Mouse (Mus musculus): ENCODE data around the gene Osbpl10. TPM values are rescaled to one million over a fixed set of nuclear protein-coding genes. Genes with fewer than 3 reads are reported as not detected.
A peak's percentile ranks its signal among the peaks of the same experiment; 100 is the strongest.
"Not testable (repeated sequence)": the region's sequence is repeated elsewhere in the genome, so short reads cannot be mapped to it uniquely, and the experiment has no call there.

Osbpl10 gene
- polyA plus RNA-seq, 1 experiment from 2014 or later, result 2.9 TPM

- not testable (repeated sequence) for H3K36me3 ChIP-seq (ENCODE audit: control insufficient read depth, insufficient read depth, low read length); H3K9me3 ChIP-seq (replicated peaks; ENCODE audit: control insufficient read depth, low read length, poor library complexity, severe bottlenecking); H3K27ac ChIP-seq (ENCODE audit: low read length); ATAC-seq; H3K27me3 ChIP-seq (ENCODE audit: control insufficient read depth, insufficient read depth, low read depth, low read length); H3K4me3 ChIP-seq (ENCODE audit: low read depth, low read length); H3K9ac ChIP-seq (ENCODE audit: low read depth, low read length); H3K4me1 ChIP-seq (ENCODE audit: control insufficient read depth, insufficient read depth, low read length); H3K4me2 ChIP-seq (ENCODE audit: low read length)
- WGBS, result 87% methylated on average over 7 of the region's 7 CpGs
These were observed 12.1 kb upstream of the Osbpl10 start for GRCm38 (mm10) chr9:114966286-114966685.

GRCm38 (mm10) chr9:114977461-114978280, 698 bp upstream of the Osbpl10 start:
- WGBS, result 9% methylated on average over 31 of the region's 31 CpGs
- ATAC-seq, result peak; percentile 76
- Histone ChIP-seq H3K9ac (ENCODE audit: low read depth, low read length) (peak overlapping the region; percentile 92), H3K4me1 (ENCODE audit: control insufficient read depth, insufficient read depth, low read length) (peaks cover 14% of the 10 kb centered on the region; the same call in 1 of the 2 replicates), H3K36me3 (ENCODE audit: control insufficient read depth, insufficient read depth, low read length) (no peaks in the 10 kb centered on the region), H3K27ac (ENCODE audit: low read length) (peak overlapping the region; percentile 83), H3K9me3 (replicated peaks; ENCODE audit: control insufficient read depth, low read length, poor library complexity, severe bottlenecking) (no peaks in the 10 kb centered on the region), H3K4me2 (ENCODE audit: low read length) (peak overlapping the region; percentile 75), H3K27me3 (ENCODE audit: control insufficient read depth, insufficient read depth, low read depth, low read length) (no peaks in the 10 kb centered on the region), H3K4me3 (ENCODE audit: low read depth, low read length) (peak overlapping the region; percentile 86)

- H3K9me3 ChIP-seq (replicated peaks; ENCODE audit: control insufficient read depth, low read length, poor library complexity, severe bottlenecking), result no peaks in the 10 kb centered on the region; the same call in 1 of the 2 replicates
- WGBS, result 72% methylated on average over 6 of the region's 6 CpGs
- H3K27ac ChIP-seq (ENCODE audit: low read length), result no peak overlapping the region
- no peak for ATAC-seq
- H3K4me3 ChIP-seq (ENCODE audit: low read depth, low read length), result 0 out of 2 replicates have a peak overlapping the region, but pooled peaks have one; percentile 86
- peaks cover 14% of the 10 kb centered on the region; the same call in 1 of the 2 replicates for H3K4me1 ChIP-seq (ENCODE audit: control insufficient read depth, insufficient read depth, low read length)
- no peaks in the 10 kb centered on the region for H3K36me3 ChIP-seq (ENCODE audit: control insufficient read depth, insufficient read depth, low read length)
- no peak overlapping the region for H3K9ac ChIP-seq (ENCODE audit: low read depth, low read length)
- H3K27me3 ChIP-seq (ENCODE audit: control insufficient read depth, insufficient read depth, low read depth, low read length), result no peaks in the 10 kb centered on the region
- peak overlapping the region; percentile 75 for H3K4me2 ChIP-seq (ENCODE audit: low read length)
These were observed 1.6 kb downstream of the Osbpl10 start for GRCm38 (mm10) chr9:114979969-114980368.

GRCm38 (mm10) chr9:114982689-114983360, 4.5 kb downstream of the Osbpl10 start, which contains the start of gene Rps27rt:
Gene Rps27rt, minus strand, starts transcription at chr9:114982739.
- H3K27me3 ChIP-seq (ENCODE audit: control insufficient read depth, insufficient read depth, low read depth, low read length), result no peaks in the 10 kb centered on the region
- H3K9me3 ChIP-seq (replicated peaks; ENCODE audit: control insufficient read depth, low read length, poor library complexity, severe bottlenecking), result no peaks in the 10 kb centered on the region; the same call in 1 of the 2 replicates
- WGBS, result 95% methylated on average over 16 of the region's 16 CpGs
- no peak within 1 kb of the TSS for H3K4me3 ChIP-seq (ENCODE audit: low read depth, low read length)
- H3K4me1 ChIP-seq (ENCODE audit: control insufficient read depth, insufficient read depth, low read length), result peaks cover 6% of the 10 kb centered on the region; the same call in 1 of the 2 replicates
- H3K27ac ChIP-seq (ENCODE audit: low read length), result no peak within 1 kb of the TSS
- no peak for ATAC-seq
- no peak within 1 kb of the TSS for H3K4me2 ChIP-seq (ENCODE audit: low read length)
- H3K36me3 ChIP-seq (ENCODE audit: control insufficient read depth, insufficient read depth, low read length), result no peaks in the 10 kb centered on the region
- H3K9ac ChIP-seq (ENCODE audit: low read depth, low read length), result no peak within 1 kb of the TSS

GRCm38 (mm10) chr9:114985741-114986140, 7.4 kb downstream of the Osbpl10 start:
- H3K27ac ChIP-seq (ENCODE audit: low read length), result no peak overlapping the region
- no peak overlapping the region for H3K4me3 ChIP-seq (ENCODE audit: low read depth, low read length)
- H3K36me3 ChIP-seq (ENCODE audit: control insufficient read depth, insufficient read depth, low read length), result no peaks in the 10 kb centered on the region
- H3K9me3 ChIP-seq (replicated peaks; ENCODE audit: control insufficient read depth, low read length, poor library complexity, severe bottlenecking), result no peaks in the 10 kb centered on the region; the same call in 1 of the 2 replicates
- peaks cover 4% of the 10 kb centered on the region; the same call in 1 of the 2 replicates for H3K4me1 ChIP-seq (ENCODE audit: control insufficient read depth, insufficient read depth, low read length)
- no peak for ATAC-seq
- WGBS, result 96% methylated on average over 5 of the region's 5 CpGs
- no peak overlapping the region for H3K9ac ChIP-seq (ENCODE audit: low read depth, low read length)
- no peak overlapping the region for H3K4me2 ChIP-seq (ENCODE audit: low read length)
- no peaks in the 10 kb centered on the region for H3K27me3 ChIP-seq (ENCODE audit: control insufficient read depth, insufficient read depth, low read depth, low read length)

- Histone ChIP-seq H3K4me3 (ENCODE audit: low read depth, low read length) (no peak overlapping the region), H3K36me3 (ENCODE audit: control insufficient read depth, insufficient read depth, low read length) (no peaks in the 10 kb centered on the region), H3K9ac (ENCODE audit: low read depth, low read length) (no peak overlapping the region), H3K27ac (ENCODE audit: low read length) (no peak overlapping the region), H3K4me2 (ENCODE audit: low read length) (no peak overlapping the region), H3K4me1 (ENCODE audit: control insufficient read depth, insufficient read depth, low read length) (peaks cover 4% of the 10 kb centered on the region; the same call in 1 of the 2 replicates), H3K27me3 (ENCODE audit: control insufficient read depth, insufficient read depth, low read depth, low read length) (no peaks in the 10 kb centered on the region), H3K9me3 (replicated peaks; ENCODE audit: control insufficient read depth, low read length, poor library complexity, severe bottlenecking) (no peaks in the 10 kb centered on the region; the same call in 1 of the 2 replicates)
- ATAC-seq, result no peak
- 82% methylated on average over 5 of the region's 5 CpGs for WGBS
These were observed 8.0 kb downstream of the Osbpl10 start for GRCm38 (mm10) chr9:114986361-114986760.

GRCm38 (mm10) chr9:114988029-114988428, 9.7 kb downstream of the Osbpl10 start:
- Histone ChIP-seq H3K9me3 (replicated peaks; ENCODE audit: control insufficient read depth, low read length, poor library complexity, severe bottlenecking) (no peaks in the 10 kb centered on the region; the same call in 1 of the 2 replicates), H3K4me3 (ENCODE audit: low read depth, low read length) (no peak overlapping the region), H3K27me3 (ENCODE audit: control insufficient read depth, insufficient read depth, low read depth, low read length) (no peaks in the 10 kb centered on the region), H3K9ac (ENCODE audit: low read depth, low read length) (no peak overlapping the region), H3K36me3 (ENCODE audit: control insufficient read depth, insufficient read depth, low read length) (no peaks in the 10 kb centered on the region), H3K4me2 (ENCODE audit: low read length) (no peak overlapping the region), H3K27ac (ENCODE audit: low read length) (no peak overlapping the region), H3K4me1 (ENCODE audit: control insufficient read depth, insufficient read depth, low read length) (peaks cover 4% of the 10 kb centered on the region; the same call in 1 of the 2 replicates)
- WGBS, result 98% methylated on average over 3 of the region's 3 CpGs
- ATAC-seq, result no peak

GRCm38 (mm10) chr9:114988610-114989327, 10.4 kb downstream of the Osbpl10 start:
- Histone ChIP-seq H3K9me3 (replicated peaks; ENCODE audit: control insufficient read depth, low read length, poor library complexity, severe bottlenecking) (no peaks in the 10 kb centered on the region; the same call in 1 of the 2 replicates), H3K4me2 (ENCODE audit: low read length) (no peak overlapping the region), H3K36me3 (ENCODE audit: control insufficient read depth, insufficient read depth, low read length) (no peaks in the 10 kb centered on the region), H3K4me1 (ENCODE audit: control insufficient read depth, insufficient read depth, low read length) (peaks cover 4% of the 10 kb centered on the region; the same call in 1 of the 2 replicates), H3K27me3 (ENCODE audit: control insufficient read depth, insufficient read depth, low read depth, low read length) (no peaks in the 10 kb centered on the region), H3K27ac (ENCODE audit: low read length) (0 out of 2 replicates have a peak overlapping the region, but pooled peaks have one; percentile 19), H3K9ac (ENCODE audit: low read depth, low read length) (no peak overlapping the region), H3K4me3 (ENCODE audit: low read depth, low read length) (no peak overlapping the region)
- 55% methylated on average over 6 of the region's 6 CpGs for WGBS
- ATAC-seq, result no peak; the same call in 1 of the 2 replicates

All from midbrain, embryonic 16.5 days (tissue).